12 mouse cellular contexts compared by ENCODE assay signal in genomic region chr10:41675842-41676571, GRCm38 (mm10).
"Had no signal": no experiment of that assay in that cellular context is flagged by ENCODE, and none has a peak within 500 bp of the region (broad histone marks: within the 10 kb centered on the region; RNA-seq: fewer than 3 reads in every experiment).

No protein-coding gene starts in this region.

- H3K9me3 ChIP-seq: liver, embryonic 13.5 days; midbrain, embryonic 10.5 days; neural tube, embryonic 12.5 days had no signal

- H3K36me3 ChIP-seq: liver, embryonic 13.5 days; midbrain, embryonic 10.5 days; neural tube, embryonic 12.5 days had no signal

- H3K27me3 ChIP-seq: liver, embryonic 13.5 days; neural tube, embryonic 12.5 days had no signal

- H3K9ac ChIP-seq: liver, embryonic 13.5 days; liver, postnatal 0 days; neural tube, embryonic 12.5 days had no signal

- ATAC-seq: intestine, embryonic 16.5 days; liver, postnatal 0 days had no signal

- H3K4me3 ChIP-seq: liver, embryonic 13.5 days; midbrain, embryonic 10.5 days; neural tube, embryonic 12.5 days had no signal

- H3K4me1 ChIP-seq: liver, embryonic 13.5 days had no signal

- H3K27ac ChIP-seq: liver, embryonic 13.5 days; midbrain, embryonic 10.5 days; neural tube, embryonic 12.5 days had no signal

- H3K4me2 ChIP-seq: liver, embryonic 13.5 days; neural tube, embryonic 12.5 days had no signal

- DNase-seq: liver; liver, embryonic 13.5 days; liver, postnatal 0 days; midbrain, embryonic 14.5 days; retina, postnatal 1 day; right cerebral cortex, postnatal 4 days; spleen, adult 18-20 months; thymus, adult 2 months; thymus, postnatal 25 days had no signal
